Mouse (Mus musculus): ENCODE results near the gene Nfix. TPM values are rescaled to one million over a fixed set of nuclear protein-coding genes. Genes with fewer than 3 reads are reported as not detected.

Nfix gene
- polyA plus RNA-seq (2016; fragmentation: Nextera tagmentation; extraction: Ambion mirVana) = 18.4 and 21.2 TPM in 2 replicates

- H3K36me3 ChIP-seq = peaks cover 13% of the 10 kb centered on the region
- peaks cover 25% of the 10 kb centered on the region for H3K4me1 ChIP-seq
- H3K9me3 ChIP-seq = no peaks in the 10 kb centered on the region
- peak within 1 kb of the TSS; percentile 71 for H3K27ac ChIP-seq
- peak within 1 kb of the TSS; percentile 67 for H3K4me3 ChIP-seq
- H3K27me3 ChIP-seq = peaks cover 89% of the 10 kb centered on the region
- peak within 1 kb of the TSS; percentile 67 for H3K4me2 ChIP-seq (replicated peaks)
- ATAC-seq (ENCODE audit: insufficient number of reproducible peaks, insufficient read depth, low FRiP score, low TSS enrichment) = no peak
- 4% methylated on average over 33 of the region's 125 CpGs for WGBS
- H3K9ac ChIP-seq = peak within 1 kb of the TSS; percentile 94
Observed at GRCm38 (mm10) chr8:84799999-84800831, at the start of gene Nfix. Nfix (minus strand) TSS chr8:84800344.

GRCm38 (mm10) chr8:84847684-84848435 is 47.7 kb upstream of the Nfix start:
- Histone ChIP-seq H3K27ac (peak overlapping the region; percentile 86), H3K36me3 (peaks cover 26% of the 10 kb centered on the region), H3K4me1 (peaks cover 29% of the 10 kb centered on the region), H3K27me3 (no peaks in the 10 kb centered on the region), H3K9me3 (no peaks in the 10 kb centered on the region), H3K4me3 (peak overlapping the region; percentile 93), H3K9ac (peak overlapping the region; percentile 70), H3K4me2 (replicated peaks) (peak overlapping the region; percentile 76)
- ATAC-seq (ENCODE audit: insufficient number of reproducible peaks, insufficient read depth, low FRiP score, low TSS enrichment) = no peak
- WGBS = 54% methylated on average over 6 of the region's 6 CpGs

GRCm38 (mm10) chr8:84846722-84847572 is 46.8 kb upstream of the Nfix start, which contains the start of gene Calr:
Calr (minus strand) TSS chr8:84846934.
- under 1% methylated on average over 55 of the region's 55 CpGs for WGBS
- peak within 1 kb of the TSS; percentile 93 for H3K4me3 ChIP-seq
- no peaks in the 10 kb centered on the region for H3K9me3 ChIP-seq
- no peaks in the 10 kb centered on the region for H3K27me3 ChIP-seq
- peak; percentile 100 for ATAC-seq (ENCODE audit: insufficient number of reproducible peaks, insufficient read depth, low FRiP score, low TSS enrichment)
- H3K9ac ChIP-seq = peak within 1 kb of the TSS; percentile 91
- peaks cover 30% of the 10 kb centered on the region for H3K4me1 ChIP-seq
- peak within 1 kb of the TSS; percentile 86 for H3K27ac ChIP-seq
- peak within 1 kb of the TSS; percentile 76 for H3K4me2 ChIP-seq (replicated peaks)
- peaks cover 35% of the 10 kb centered on the region for H3K36me3 ChIP-seq

DNA sequence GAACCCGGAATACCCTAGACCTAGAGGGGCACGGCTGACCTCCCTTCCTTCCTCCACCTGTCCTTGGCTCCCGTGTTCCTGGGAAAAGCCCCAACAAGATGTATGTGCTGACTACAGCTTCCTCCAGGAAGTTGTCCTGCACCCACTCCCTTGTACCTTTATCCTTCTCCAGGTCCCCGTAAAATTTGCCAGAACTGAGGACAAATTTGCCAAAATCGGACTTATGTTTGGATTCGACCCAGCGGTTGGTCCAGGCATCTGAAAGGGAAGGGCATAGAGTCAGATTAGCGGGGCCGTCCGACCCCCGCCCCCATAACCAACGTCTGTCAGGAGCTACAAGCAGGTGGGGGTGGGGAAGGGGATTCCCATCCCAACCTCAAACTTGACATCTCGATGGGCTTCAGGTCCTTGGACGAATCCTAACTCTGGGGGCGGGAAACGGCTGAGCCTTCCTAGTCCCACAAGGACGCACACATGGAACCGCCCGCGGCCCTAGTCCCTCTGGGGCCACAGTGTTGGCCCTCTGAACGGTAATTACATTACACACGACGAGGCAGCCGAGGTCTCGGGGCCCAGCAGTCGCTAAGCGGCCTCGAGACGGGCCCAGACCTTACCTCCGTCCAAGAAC is 46.1 kb upstream of the Nfix start:
- H3K36me3 ChIP-seq = peaks cover 42% of the 10 kb centered on the region
- peaks cover 30% of the 10 kb centered on the region for H3K4me1 ChIP-seq
- peak overlapping the region; percentile 91 for H3K9ac ChIP-seq
- H3K9me3 ChIP-seq = no peaks in the 10 kb centered on the region
- ATAC-seq (ENCODE audit: insufficient number of reproducible peaks, insufficient read depth, low FRiP score, low TSS enrichment) = peak; percentile 31
- WGBS = under 1% methylated on average over 30 of the region's 30 CpGs
- peak overlapping the region; percentile 76 for H3K4me2 ChIP-seq (replicated peaks)
- H3K27ac ChIP-seq = peak overlapping the region; percentile 79
- H3K4me3 ChIP-seq = peak overlapping the region; percentile 93
- H3K27me3 ChIP-seq = no peaks in the 10 kb centered on the region

- Histone ChIP-seq H3K4me3 (peak overlapping the region; percentile 93), H3K4me2 (replicated peaks) (peak overlapping the region; percentile 76), H3K4me1 (peaks cover 30% of the 10 kb centered on the region), H3K9me3 (no peaks in the 10 kb centered on the region), H3K9ac (peak overlapping the region; percentile 91), H3K27ac (peak overlapping the region; percentile 79), H3K27me3 (no peaks in the 10 kb centered on the region), H3K36me3 (peaks cover 42% of the 10 kb centered on the region)
- WGBS = 18% methylated on average over 12 of the region's 12 CpGs
- no peak for ATAC-seq (ENCODE audit: insufficient number of reproducible peaks, insufficient read depth, low FRiP score, low TSS enrichment)
Observed at GRCm38 (mm10) chr8:84845355-84846093, 45.4 kb upstream of the Nfix start.

DNA sequence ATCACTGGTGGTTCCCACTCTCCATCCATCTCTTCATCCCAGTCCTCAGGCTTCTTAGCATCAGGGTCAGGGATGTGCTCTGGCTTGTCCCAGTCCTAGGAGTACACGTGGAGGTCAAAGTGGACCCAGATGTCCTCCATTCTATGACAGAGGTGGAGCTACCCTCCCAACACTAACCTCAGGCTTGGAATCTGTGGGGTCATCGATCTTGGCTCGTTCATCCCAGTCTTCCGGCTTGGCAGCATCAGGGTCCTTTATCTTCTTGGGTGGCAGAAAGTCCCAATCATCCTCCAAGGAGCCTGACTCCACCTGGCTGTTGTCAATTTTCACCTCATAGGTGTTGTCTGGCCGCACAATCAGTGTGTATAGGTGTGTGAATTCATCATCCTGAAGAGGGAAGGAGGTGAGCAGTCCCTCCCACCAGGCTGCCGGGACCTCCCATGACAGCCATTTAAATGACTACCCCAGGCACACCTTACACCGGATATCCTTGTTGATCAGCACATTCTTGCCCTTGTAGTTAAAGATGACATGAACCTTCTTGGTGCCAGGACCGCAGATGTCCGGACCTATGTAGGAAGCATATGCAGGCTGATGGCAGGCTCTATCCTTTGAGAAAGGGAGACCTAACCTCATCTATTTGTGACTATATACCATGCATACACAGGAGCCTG is 44.4 kb upstream of the Nfix start:
- Histone ChIP-seq H3K36me3 (peaks cover 42% of the 10 kb centered on the region), H3K27ac (peak overlapping the region; percentile 57; the same call in 1 of the 2 replicates), H3K4me2 (replicated peaks) (peak overlapping the region; percentile 76), H3K4me1 (peaks cover 33% of the 10 kb centered on the region), H3K9me3 (no peaks in the 10 kb centered on the region), H3K9ac (peak overlapping the region; percentile 91), H3K4me3 (peak overlapping the region; percentile 93), H3K27me3 (no peaks in the 10 kb centered on the region)
- no peak for ATAC-seq (ENCODE audit: insufficient number of reproducible peaks, insufficient read depth, low FRiP score, low TSS enrichment)
- 80% methylated on average over 9 of the region's 9 CpGs for WGBS

- Histone ChIP-seq H3K27me3 (no peaks in the 10 kb centered on the region), H3K9me3 (no peaks in the 10 kb centered on the region), H3K36me3 (peaks cover 69% of the 10 kb centered on the region), H3K9ac (no peak overlapping the region), H3K27ac (no peak overlapping the region), H3K4me3 (no peak overlapping the region), H3K4me1 (peaks cover 48% of the 10 kb centered on the region), H3K4me2 (replicated peaks) (no peak overlapping the region)
- WGBS = 74% methylated on average over 1 of the region's 1 CpGs
- no peak for ATAC-seq (ENCODE audit: insufficient number of reproducible peaks, insufficient read depth, low FRiP score, low TSS enrichment)
Observed at GRCm38 (mm10) chr8:84841514-84841913, 41.4 kb upstream of the Nfix start.

- Histone ChIP-seq H3K4me3 (peak within 1 kb of the TSS; percentile 88), H3K27ac (peak within 1 kb of the TSS; percentile 92), H3K9ac (peak within 1 kb of the TSS; percentile 85), H3K9me3 (no peaks in the 10 kb centered on the region), H3K27me3 (no peaks in the 10 kb centered on the region), H3K36me3 (peaks cover 80% of the 10 kb centered on the region), H3K4me1 (peaks cover 52% of the 10 kb centered on the region), H3K4me2 (replicated peaks) (peak within 1 kb of the TSS; percentile 67)
- WGBS = under 1% methylated on average over 52 of the region's 55 CpGs
- ATAC-seq (ENCODE audit: insufficient number of reproducible peaks, insufficient read depth, low FRiP score, low TSS enrichment) = peak; percentile 89
Observed at GRCm38 (mm10) chr8:84840248-84840999, 40.3 kb upstream of the Nfix start, which contains the start of gene Rad23a. Rad23a (minus strand) TSS chr8:84840665.

GRCm38 (mm10) chr8:84839875-84840247 is 39.7 kb upstream of the Nfix start:
- H3K9ac ChIP-seq = peak overlapping the region; percentile 85
- WGBS = 4% methylated on average over 7 of the region's 7 CpGs
- H3K36me3 ChIP-seq = peaks cover 78% of the 10 kb centered on the region
- peak overlapping the region; percentile 88 for H3K4me3 ChIP-seq
- H3K9me3 ChIP-seq = no peaks in the 10 kb centered on the region
- peaks cover 48% of the 10 kb centered on the region for H3K4me1 ChIP-seq
- H3K4me2 ChIP-seq (replicated peaks) = peak overlapping the region; percentile 67
- H3K27ac ChIP-seq = peak overlapping the region; percentile 92
- ATAC-seq (ENCODE audit: insufficient number of reproducible peaks, insufficient read depth, low FRiP score, low TSS enrichment) = no peak
- no peaks in the 10 kb centered on the region for H3K27me3 ChIP-seq
